Mouse (Mus musculus) lung, postnatal 0 days (tissue): ENCODE measurements around the gene Fam161b. TPM values are rescaled to one million over a fixed set of nuclear protein-coding genes. Genes with fewer than 3 reads are reported as not detected.
A peak's percentile ranks its signal among the peaks of the same experiment; 100 is the strongest.

Source experiments
- ATAC-seq: fragments of 200-750 bp; cut with Nextera tagmentation; 2 replicates; pipeline ENCODE4 v1.8.0; 2017; ENCODE audit warnings: moderate library complexity
- DNase-seq: peaks from one replicate; pipeline ENCODE4 v3.0.0-alpha.2; 2016; ENCODE audit warnings: low spot score
- H3K27ac ChIP-seq: fragments of 300-500 bp; sonication (generic); 2 replicates; pipeline ENCODE4 v1.5.1; 2014; ENCODE audit warnings: antibody characterized with exemption, mild to moderate bottlenecking, low read length, mixed read lengths
- H3K27me3 ChIP-seq: fragments of 300-500 bp; sonication (generic); replicated peaks from 2 replicates; pipeline ENCODE4 v1.6.1; 2014; ENCODE audit warnings: low read length, mixed read lengths; ENCODE audit not compliant: insufficient read depth
- H3K36me3 ChIP-seq: fragments of 300-500 bp; sonication (generic); 2 replicates; pipeline ENCODE4 v1.6.1; 2014; ENCODE audit warnings: low read length, mixed read lengths; ENCODE audit not compliant: insufficient read depth
- H3K4me1 ChIP-seq: fragments of 300-500 bp; sonication (generic); 2 replicates; pipeline ENCODE4 v1.6.1; 2014; ENCODE audit warnings: antibody characterized with exemption, low read depth, low read length, mixed read lengths; ENCODE audit not compliant: insufficient read depth
- H3K4me2 ChIP-seq: fragments of 300-500 bp; sonication (generic); replicated peaks from 2 replicates; pipeline ENCODE4 v1.6.1; 2014; ENCODE audit warnings: low read depth, mild to moderate bottlenecking, low read length, moderate library complexity, mixed read lengths
- H3K4me3 ChIP-seq: fragments of 300-500 bp; sonication (generic); 2 replicates; pipeline ENCODE4 v1.5.1; 2014; ENCODE audit warnings: low read depth, low read length
- H3K9ac ChIP-seq: fragments of 300-500 bp; sonication (generic); replicated peaks from 2 replicates; pipeline ENCODE4 v1.6.1; 2014; ENCODE audit warnings: low read depth, mild to moderate bottlenecking
- H3K9me3 ChIP-seq: fragments of 300-500 bp; sonication (generic); 2 replicates; pipeline ENCODE4 v1.6.1; 2016; ENCODE audit warnings: low read length, mixed read lengths
- CTCF ChIP-seq: IDR thresholded peaks from 2 replicates; pipeline ENCODE4 v1.5.1; 2016; ENCODE audit warnings: antibody characterized with exemption, mild to moderate bottlenecking
- EP300 ChIP-seq: IDR thresholded peaks from 2 replicates; pipeline ENCODE4 v1.6.1; 2016; ENCODE audit warnings: antibody characterized with exemption, mild to moderate bottlenecking, control low read depth
- WGBS: fragments of 180-500 bp; shearing (Covaris S2); extraction: QIAGEN DNeasy Blood & Tissue Kit; methylation state at CpG from one replicate; pipeline ENCODE4 v1.1.7; 2014; 5-methylcytosine and 5-hydroxymethylcytosine counted together
- polyA plus RNA-seq: library from polyadenylated mRNA; unstranded; fragments of >200 nt; fragmentation: Nextera tagmentation; extraction: Ambion mirVana; gene quantifications from 2 replicates; pipeline ENCODE4 v1.2.1, GENCODE M21; 2015

Fam161b gene
- polyA plus RNA-seq = 2.4 and 3.1 TPM in 2 replicates

- Histone ChIP-seq H3K9ac (peak within 1 kb of the TSS; percentile 58), H3K27ac (peak within 1 kb of the TSS; percentile 23; the same call in 1 of the 2 replicates), H3K4me2 (peak within 1 kb of the TSS; percentile 81), H3K4me3 (peak within 1 kb of the TSS; percentile 83), H3K4me1 (peaks cover 15% of the 10 kb centered on the region; the same call in 1 of the 2 replicates), H3K27me3 (no peaks in the 10 kb centered on the region), H3K9me3 (no peaks in the 10 kb centered on the region), H3K36me3 (no peaks in the 10 kb centered on the region)
- DNase-seq (peak; percentile 100), ATAC-seq (peak; percentile 99)
- under 1% methylated on average over 50 of the region's 51 CpGs for WGBS
- TF ChIP-seq CTCF (no peak), EP300 (peak; percentile 45; the same call in 1 of the 2 replicates)
These were observed at the start of gene Fam161b, which contains the start of gene Coq6 for GRCm38 (mm10) chr12:84361555-84362489. Gene Fam161b, minus strand, starts transcription at chr12:84361833. Gene Coq6, plus strand, starts transcription at chr12:84361657.

- TF ChIP-seq EP300 (no peak), CTCF (no peak)
- Histone ChIP-seq H3K4me3 (peak within 1 kb of the TSS; percentile 83), H3K27ac (peak within 1 kb of the TSS; percentile 87), H3K27me3 (no peaks in the 10 kb centered on the region), H3K4me1 (no peaks in the 10 kb centered on the region), H3K9ac (peak within 1 kb of the TSS; percentile 72), H3K36me3 (no peaks in the 10 kb centered on the region), H3K4me2 (peak within 1 kb of the TSS; percentile 98), H3K9me3 (no peaks in the 10 kb centered on the region)
- 2% methylated on average over 47 of the region's 63 CpGs for WGBS
- peak; percentile 90 for DNase-seq
- peak; percentile 98 for ATAC-seq
These were observed 47.3 kb upstream of the Fam161b start, which contains the start of the genes Entpd5 and Bbof1 for GRCm38 (mm10) chr12:84408819-84409507. Gene Entpd5, minus strand, starts transcription at chr12:84409029. Gene Bbof1, plus strand, starts transcription at chr12:84409071.

GRCm38 (mm10) chr12:84407874-84408818, 46.5 kb upstream of the Fam161b start:
- DNase-seq = peak; percentile 47
- peak overlapping the region; percentile 98 for H3K4me2 ChIP-seq
- ATAC-seq = peak; percentile 71
- H3K9me3 ChIP-seq = no peaks in the 10 kb centered on the region
- H3K27ac ChIP-seq = peak overlapping the region; percentile 87
- WGBS = 2% methylated on average over 46 of the region's 52 CpGs
- no peaks in the 10 kb centered on the region for H3K36me3 ChIP-seq
- TF ChIP-seq EP300 (no peak), CTCF (no peak; the same call in 1 of the 2 replicates)
- H3K9ac ChIP-seq = peak overlapping the region; percentile 72
- no peaks in the 10 kb centered on the region for H3K4me1 ChIP-seq
- no peaks in the 10 kb centered on the region for H3K27me3 ChIP-seq
- peak overlapping the region; percentile 83 for H3K4me3 ChIP-seq

GRCm38 (mm10) chr12:84407259-84407658, 45.6 kb upstream of the Fam161b start:
- H3K4me3 ChIP-seq = no peak overlapping the region
- no peaks in the 10 kb centered on the region for H3K36me3 ChIP-seq
- H3K27ac ChIP-seq = no peak overlapping the region
- ATAC-seq (no peak), DNase-seq (no peak)
- TF ChIP-seq CTCF (peak; percentile 26; the same call in 1 of the 2 replicates), EP300 (no peak)
- H3K4me1 ChIP-seq = no peaks in the 10 kb centered on the region
- no peak overlapping the region for H3K4me2 ChIP-seq
- no peak overlapping the region for H3K9ac ChIP-seq
- no peaks in the 10 kb centered on the region for H3K27me3 ChIP-seq
- 61% methylated on average over 4 of the region's 4 CpGs for WGBS
- no peaks in the 10 kb centered on the region for H3K9me3 ChIP-seq

GRCm38 (mm10) chr12:84404541-84404940, 42.9 kb upstream of the Fam161b start:
- no peak overlapping the region for H3K4me3 ChIP-seq
- WGBS = 92% methylated on average over 6 of the region's 6 CpGs
- TF ChIP-seq CTCF (no peak), EP300 (no peak)

More at GRCm38 (mm10) chr12:84404541-84404940, 42.9 kb upstream of the Fam161b start:
- Histone ChIP-seq H3K4me2 (no peak overlapping the region), H3K27me3 (no peaks in the 10 kb centered on the region), H3K9ac (no peak overlapping the region), H3K27ac (no peak overlapping the region), H3K36me3 (no peaks in the 10 kb centered on the region), H3K4me1 (no peaks in the 10 kb centered on the region), H3K9me3 (no peaks in the 10 kb centered on the region)
- ATAC-seq (no peak), DNase-seq (no peak)
